Mouse (Mus musculus) testis, postnatal 14 days (tissue): ENCODE data around the gene Mid1.
"Not testable (repeated sequence)": the region's sequence is repeated elsewhere in the genome, so short reads cannot be mapped to it uniquely, and the experiment has no call there.

Experiments
- DNase-seq: peaks from one replicate; pipeline ENCODE4 v3.0.0; 2021; ENCODE audit warnings: low spot score

Mid1 gene

DNA sequence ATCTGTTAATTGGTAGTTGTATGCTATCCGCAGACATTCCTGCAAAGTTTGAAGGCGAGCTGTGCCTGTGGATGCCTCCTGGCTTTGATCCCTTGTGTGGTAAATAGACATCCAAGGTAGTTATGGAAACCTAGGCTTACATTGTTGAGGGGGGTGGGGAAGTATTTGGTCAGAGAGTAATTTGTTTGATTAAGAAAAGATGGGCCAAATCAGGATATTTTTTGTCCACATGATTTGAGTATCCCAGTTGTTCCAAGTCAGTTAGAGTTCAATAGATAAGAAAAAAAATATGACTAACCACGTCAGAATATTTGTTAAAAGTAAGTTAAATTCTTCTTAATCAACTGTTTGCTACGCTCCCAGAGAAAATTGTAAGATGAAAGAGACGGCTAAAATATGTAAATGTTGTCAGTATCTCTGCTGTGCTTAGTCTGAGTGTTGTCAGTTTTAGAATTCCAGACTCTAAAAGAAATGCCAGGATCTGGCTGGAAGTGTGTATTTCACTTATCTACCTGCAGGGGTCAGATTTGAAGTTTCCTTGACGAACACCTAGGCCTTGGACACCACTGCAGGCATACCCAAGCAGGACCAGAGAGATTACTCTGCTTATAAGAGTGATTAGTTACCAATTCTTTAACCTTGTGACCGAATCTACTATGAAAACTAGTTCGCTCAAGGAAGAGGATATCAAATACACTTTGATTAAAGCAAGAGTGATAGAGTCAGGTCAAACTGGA lies 198.7 kb downstream of the Mid1 start:
- no peak for DNase-seq

DNA sequence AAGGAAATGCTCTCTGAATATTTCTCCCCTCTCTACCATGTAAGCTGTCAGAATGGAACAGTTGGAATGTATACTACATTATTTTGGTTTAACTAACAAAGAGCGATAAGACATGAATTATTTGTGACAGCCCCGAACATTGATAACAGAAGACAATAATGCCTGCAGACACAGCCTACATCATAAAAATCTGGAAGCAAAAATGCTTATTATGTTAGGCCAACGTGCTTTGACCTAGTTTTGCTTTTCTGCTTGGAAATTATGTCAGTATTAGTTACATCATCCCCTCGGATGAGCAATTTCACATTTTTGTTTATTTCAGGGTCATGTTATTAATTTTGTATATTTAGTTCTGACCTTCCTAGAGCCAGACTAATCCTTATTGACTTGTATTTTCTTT lies 205.5 kb downstream of the Mid1 start:
- no peak for DNase-seq

DNA sequence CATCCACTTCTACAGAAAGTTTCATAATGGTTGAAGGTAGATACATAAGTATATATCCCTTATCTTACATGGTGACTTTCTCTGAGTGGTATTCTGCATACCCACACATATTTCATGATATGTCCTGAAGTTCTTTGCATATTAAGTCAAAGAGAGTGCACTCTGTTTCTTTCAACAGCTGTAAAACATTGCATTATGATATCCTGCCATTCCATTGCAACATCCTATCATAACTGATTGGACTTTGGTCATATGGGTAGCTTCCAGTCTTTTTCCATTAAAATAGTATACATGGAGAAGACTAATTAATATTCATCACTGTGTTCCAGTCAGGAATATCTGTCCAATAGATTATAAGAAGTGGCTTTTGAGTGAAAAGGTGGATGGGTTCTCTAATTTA lies 207.1 kb downstream of the Mid1 start:
- DNase-seq: no peak

DNA sequence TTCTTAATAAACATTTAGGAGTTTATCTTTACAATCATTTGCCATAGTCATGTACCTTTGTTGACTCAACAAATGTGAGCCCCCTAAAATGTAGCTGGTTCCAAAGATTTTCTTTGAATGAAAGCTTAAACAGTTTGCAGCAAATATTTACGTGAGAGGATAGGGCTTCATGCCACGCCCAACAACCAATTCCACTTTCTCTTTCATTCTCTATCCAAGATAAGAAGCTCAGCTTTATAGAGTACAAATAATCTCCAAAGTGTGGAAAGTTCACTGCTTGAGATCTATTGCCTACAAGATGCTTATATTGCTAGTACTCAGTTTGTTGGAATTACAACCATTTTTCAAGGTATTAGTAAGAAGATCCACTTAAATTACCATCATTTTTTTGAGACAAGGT lies 207.6 kb downstream of the Mid1 start:
- no peak for DNase-seq

DNA sequence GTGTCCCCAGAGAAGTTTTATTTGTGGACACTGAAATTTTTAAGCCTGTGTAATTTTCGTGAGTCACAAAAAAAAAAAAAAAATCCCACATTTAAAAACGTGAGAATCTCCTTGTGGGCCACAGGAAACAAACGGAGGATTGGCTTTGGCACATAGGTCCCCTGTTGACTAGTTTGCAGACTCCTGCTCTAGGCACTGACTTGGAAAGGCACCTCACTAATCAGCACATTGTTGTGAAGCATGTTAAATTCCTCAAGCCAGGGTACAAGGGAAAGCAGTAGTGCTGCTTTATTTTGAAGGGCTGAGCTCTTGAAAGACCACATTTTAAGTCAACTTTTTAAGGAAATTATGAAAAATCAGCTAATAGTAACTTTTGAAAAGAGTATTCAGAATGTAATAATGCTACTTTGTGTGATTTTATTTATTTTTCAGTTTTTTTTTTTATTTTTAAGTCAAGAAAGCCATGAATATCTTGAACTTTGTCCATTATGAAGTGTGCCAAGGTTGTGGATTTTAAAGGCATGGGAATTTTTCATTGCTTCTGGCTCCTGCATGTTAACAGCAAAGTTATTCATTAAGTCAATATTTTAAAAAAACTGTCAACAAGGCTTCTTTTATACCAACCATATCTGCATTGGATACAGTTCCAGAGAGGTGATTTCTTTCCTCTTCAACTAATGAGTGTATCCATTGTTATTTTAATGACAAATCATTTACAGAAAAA lies 214.4 kb downstream of the Mid1 start:
- DNase-seq: no peak

DNA sequence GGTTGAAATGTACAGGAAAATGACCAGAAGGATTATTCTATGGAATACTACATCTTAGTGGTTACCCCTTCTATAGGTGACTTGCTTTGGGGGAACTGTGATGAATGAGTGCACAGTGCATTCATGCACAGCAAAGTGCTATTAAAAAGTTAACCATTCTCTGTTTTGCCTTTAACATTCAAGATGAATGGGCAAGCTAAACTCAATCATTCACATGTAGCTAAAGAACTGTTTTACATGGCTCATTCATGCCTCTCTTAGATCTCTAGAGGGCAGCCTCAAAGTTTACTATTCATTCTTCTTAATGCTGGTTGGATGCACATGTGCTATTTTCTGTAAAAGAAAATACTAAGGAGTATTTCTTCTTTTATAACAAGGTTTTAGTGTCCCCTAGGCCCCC lies 217.9 kb downstream of the Mid1 start:
- no peak for DNase-seq

DNA sequence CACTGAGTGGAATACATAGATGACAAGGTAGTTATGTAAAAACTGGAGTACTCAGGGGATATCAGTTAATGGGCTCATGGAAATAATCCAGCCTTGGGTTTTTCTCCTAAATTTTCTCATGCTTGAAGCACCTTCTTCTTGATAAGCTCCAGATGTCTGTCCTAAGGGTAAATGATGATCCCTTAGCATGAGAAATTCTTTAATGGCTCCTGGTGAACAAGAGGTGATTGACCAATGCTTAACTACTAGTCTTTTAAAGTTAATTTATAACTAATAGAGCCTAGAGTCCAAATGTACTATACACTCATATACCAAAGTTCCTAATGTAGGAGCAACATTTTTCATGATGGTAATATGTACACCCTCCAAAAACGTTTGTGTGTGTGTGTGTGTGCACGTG lies 218.7 kb downstream of the Mid1 start:
- DNase-seq: no peak

DNA sequence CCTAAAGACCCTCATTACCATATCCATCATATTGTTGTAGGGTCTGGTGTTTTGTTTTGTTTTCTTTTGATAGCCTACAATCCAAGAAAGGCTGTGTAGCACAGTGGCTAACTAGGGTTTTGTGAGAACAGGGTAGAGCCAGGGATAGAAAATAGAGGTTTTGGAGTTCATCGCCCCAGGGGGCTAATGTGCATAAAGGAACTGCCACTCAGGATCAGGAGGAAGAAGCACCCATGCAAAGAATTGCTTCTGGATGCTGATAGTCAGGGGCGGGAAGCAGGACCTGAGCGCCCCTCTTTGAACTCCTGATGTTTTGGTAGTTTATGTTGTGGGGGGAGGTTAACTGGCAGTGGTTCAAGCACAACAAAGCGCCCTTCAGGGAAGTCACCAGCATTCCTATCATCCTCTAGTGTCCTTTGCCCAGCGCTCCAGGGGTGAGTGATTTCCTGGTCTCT lies 221.1 kb downstream of the Mid1 start:
- no peak for DNase-seq

DNA sequence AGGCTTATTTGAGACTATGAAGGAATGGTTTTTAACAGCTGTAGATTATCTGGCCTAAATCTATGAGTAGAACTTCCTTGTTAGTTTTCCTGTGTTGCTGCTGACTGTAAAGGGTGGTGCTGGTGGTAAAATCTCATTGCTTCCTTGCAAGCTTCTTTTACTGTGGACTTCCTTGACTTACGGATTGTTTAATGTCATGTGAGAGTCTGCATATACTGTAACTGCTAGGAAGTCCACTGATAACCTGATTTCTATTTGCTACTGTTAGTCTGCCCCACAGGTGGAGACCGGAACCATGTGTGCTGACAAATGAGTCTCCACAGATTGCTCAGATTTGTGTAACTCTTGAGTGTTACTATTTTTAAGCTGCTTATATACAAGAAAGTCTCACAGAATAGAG lies 224.9 kb downstream of the Mid1 start:
- DNase-seq: no peak

DNA sequence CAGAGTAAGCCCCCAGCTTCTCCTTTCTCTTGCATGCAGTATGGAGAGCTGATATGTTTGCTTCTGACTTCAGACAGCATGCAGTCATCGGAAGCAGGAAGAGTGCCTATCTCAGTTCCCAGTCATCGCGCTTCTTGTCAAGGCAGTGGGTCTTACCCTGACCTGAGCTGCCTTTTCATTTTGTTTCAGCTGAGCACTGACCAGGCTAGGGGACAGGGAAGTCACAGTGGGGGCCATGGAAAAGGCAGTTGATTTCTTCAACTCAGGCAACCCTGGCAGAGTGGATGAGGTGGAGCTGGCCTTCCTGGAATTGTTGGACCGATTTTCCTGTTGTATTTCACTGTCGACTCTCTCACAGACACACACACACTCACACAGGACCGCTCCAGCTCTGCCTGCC lies 230.7 kb downstream of the Mid1 start:
- no peak for DNase-seq

DNA sequence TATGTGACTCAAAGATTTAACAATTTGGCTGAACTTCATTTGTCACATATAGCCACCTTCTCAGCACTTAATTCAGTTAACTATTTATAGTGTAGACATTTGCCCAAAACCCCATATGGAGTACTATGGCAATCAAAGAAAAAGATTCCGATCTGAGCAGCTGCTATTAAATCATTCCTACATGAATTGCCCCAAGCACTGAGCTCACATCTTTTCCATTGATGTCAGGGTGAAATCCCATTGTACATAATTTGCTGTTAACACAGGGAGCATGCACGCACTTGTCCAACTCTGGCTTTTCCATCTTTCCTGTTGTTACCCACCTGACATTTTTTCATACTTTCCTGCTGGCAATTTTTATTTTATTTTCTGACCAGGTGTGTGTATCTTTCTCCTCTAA lies 237.5 kb downstream of the Mid1 start:
- DNase-seq: no peak

DNA sequence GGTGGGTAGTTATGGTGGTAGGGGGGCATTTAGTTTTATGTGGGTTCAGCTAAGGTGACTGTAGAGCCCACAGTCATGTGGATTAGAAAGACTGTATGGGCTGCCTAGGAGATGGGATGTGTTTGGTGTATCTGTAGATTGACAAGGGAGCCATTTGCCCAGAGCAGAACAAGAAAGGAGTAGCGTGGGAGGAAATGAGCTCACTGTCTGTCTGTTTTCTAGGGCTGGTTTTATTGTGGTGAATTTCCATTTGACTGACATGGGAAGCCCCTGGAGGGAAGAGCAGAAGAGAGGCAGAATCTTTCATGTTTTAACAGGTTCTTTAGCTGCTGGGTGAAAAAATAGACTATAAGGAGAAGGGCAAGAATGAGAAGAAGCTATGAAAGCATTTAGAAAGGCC lies 238.4 kb downstream of the Mid1 start:
- no peak for DNase-seq

DNA sequence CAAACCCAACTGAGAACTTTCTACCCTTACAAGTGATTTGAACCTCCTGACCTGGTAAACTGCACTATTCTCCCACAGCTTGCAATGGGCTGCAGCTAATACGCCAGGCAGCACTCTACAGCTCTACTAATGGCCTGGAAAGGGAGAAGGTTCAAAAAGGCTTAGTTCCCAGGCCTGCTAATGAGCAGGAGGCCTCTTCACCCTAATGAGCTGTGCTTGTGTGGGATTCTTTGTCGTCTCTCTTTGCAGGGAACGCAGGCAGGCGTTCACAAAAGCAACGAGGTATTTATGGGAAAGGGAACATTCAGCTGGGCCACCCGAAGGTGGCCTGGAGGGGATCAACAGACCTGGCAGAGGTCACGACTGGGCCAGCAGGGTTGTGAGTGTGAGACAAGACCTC lies 240.6 kb downstream of the Mid1 start:
- no peak for DNase-seq

DNA sequence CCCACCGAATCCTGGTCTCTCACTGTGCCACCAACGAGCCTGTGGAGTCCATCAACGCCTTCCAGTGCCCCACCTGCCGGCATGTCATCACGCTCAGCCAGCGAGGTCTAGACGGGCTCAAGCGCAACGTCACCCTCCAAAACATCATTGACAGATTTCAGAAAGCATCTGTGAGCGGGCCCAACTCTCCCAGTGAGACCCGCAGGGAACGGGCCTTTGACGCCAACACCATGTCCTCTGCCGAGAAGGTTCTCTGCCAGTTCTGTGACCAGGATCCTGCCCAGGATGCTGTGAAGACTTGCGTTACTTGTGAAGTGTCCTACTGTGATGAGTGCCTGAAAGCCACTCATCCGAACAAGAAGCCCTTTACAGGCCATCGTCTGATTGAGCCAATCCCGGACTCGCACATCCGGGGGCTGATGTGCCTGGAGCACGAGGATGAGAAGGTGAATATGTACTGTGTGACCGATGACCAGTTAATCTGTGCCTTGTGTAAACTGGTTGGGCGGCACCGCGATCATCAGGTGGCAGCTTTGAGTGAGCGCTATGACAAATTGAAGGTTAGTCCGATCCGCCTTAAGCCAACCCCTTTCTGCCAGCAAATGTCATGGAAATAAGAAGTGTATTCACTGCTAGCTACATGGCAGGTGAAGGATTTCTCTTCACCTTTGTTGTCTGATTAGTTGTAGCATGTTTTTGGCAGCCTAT lies 242.3 kb downstream of the Mid1 start:
- DNase-seq: no peak

DNA sequence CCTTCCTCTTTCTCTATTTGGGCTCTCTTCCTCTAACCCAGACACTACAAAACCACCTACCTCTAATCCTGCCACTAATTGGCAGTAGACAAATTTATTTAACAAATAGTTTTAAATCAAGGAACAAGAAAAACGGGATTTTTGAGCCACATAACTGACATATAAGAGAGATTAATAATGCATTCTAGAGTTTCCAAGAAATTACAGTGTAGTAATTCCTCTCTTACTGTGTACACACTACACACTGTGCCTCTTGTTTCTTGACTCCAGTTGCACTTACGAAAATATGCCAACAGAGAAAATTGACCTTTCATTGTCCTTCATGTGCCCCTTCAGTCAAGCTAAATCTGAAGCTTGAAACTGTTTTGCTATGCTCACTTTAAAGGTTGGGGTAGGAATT lies 245.9 kb downstream of the Mid1 start:
- DNase-seq: no peak

DNA sequence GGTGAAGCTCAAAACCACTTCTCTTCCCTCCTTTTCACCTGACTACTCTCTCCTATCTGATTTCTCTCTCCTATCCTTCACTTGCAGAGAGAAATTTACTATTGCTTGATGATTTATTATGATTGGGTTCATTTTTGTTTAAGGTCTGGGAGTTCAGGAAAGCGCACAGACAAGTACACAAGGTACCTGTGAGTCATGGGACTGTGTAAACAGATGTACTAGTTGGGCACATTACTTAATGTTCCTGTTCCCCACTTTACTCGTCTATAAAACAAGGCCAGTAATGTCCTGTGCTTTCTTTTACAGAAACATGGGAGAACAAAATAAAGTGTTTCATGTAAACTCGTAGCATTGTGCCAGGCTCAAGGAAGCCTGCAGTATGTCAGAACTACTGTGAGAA lies 248.2 kb downstream of the Mid1 start:
- DNase-seq: no peak

DNA sequence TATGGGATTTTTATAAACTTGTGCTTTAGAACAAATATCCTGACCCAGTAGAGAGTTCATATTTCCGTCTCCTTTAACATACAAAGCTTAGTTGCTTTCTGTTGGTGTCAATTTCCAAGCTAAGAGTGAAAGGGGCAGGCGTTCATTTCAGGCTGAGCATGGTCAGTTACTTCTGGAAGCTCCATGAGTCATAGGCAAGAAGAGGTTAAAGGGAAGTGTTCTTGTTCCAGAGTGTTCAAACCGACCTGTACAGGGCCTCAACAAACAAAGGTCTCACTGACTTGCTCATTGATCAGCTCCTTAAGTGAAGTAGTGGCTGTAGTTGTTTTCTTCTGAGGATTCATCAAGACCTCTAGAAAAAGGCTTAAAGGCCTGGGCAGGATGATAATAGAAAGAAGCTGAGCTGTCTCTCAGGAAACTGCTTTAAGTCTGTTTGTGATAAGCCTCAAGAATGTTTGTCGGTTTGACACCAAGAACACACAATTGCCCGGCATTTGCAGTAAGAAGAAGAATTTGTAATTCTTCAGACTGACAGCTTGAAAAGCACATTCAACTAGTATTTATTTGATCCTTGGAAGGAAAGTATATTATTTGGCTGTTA lies 252.2 kb downstream of the Mid1 start:
- DNase-seq: no peak

DNA sequence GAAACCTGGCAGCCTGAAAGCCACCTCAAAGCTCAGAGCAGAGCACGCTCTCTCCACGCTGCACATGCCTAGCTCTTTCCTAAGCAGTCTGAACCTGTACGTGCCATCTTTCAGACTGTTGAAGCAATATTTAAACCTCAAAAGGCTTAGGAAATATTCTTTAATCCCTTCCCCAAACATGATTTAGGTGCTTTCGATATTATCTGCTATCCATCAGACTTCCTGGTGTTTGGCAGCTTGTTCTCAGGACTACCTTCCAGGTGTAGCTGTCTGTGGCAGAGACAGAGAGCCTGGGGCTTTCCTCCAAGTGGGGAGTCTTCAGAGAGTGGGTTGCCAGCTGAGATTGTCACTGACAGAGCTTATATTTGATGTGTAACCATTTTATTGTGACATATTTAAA lies 255.5 kb downstream of the Mid1 start:
- no peak for DNase-seq

DNA sequence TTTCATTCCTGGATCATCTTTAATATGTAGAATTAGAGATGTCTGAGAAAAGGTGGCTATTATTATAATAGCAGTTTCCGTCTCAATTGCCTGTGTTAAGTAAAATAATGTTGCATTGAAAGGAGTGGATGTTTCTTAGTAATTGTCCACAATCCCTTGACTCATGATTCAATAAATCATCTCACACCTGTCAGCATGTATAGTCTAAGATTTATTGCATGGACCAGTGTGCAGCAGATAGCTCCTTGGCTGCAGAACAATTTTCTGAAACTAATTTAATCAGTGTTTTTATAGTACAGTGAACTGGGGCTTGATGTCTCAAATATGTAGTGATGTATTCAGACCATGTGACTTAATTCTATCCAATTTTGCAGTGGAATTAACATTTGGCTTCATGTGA lies 265.6 kb downstream of the Mid1 start:
- DNase-seq: no peak

DNA sequence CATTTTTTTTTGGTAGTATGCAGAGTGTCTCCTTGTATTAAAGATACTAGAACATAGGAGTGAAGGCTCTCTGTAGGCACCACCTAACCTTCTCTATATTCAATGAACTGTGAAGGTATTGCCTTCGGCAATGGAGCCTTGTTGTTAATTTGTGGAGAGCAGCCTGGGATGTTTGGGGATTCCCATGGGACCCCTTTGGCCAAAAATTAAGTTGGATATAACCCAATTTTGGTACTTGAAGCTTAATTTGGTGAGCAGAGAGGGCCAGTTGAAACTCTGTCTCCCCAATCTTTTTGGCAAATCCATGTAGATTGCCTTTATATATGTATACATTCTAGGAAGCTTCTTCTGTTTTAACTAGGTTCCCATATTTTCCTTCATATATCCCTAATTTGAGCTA lies 284.3 kb downstream of the Mid1 start:
- DNase-seq: no peak

DNA sequence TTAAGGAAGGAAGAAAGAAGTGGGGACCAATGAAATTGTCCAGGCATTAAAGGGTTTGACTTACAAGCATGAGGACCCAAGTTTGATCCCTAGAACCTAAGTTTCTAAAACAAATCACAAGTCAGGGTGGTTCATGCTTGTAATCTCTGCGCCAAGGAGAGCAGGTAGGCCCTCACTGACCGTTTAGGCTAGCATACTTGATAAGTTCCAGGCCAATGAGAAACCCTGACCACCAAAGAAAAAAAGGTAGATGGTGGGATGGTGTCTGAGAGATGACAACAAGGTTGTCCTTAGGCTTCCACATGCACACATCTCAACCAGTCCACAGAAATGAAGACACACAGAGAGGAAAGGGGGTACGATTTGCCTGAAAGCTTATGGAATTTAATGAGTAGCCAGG lies 284.8 kb downstream of the Mid1 start:
- DNase-seq: peak; percentile 9

DNA sequence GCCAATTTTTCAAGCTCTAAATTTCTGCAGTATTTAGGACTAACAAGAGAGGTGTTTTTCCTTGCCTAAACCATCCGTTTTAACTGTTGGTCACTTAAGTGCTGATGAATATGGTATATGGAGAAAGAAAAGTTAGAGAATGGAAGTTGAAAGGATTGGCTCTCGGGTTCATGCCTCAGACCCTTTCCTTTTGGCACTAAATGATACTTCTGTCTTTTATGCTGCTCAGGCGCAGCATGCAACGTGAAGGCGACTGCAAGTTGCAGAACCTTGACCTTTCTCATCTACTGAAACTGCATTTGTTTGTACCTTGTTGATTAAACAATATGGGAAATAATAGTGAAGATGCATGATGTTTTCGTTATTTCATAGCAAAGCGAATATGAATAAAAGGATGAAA lies 285.5 kb downstream of the Mid1 start:
- not testable (repeated sequence) for DNase-seq

DNA sequence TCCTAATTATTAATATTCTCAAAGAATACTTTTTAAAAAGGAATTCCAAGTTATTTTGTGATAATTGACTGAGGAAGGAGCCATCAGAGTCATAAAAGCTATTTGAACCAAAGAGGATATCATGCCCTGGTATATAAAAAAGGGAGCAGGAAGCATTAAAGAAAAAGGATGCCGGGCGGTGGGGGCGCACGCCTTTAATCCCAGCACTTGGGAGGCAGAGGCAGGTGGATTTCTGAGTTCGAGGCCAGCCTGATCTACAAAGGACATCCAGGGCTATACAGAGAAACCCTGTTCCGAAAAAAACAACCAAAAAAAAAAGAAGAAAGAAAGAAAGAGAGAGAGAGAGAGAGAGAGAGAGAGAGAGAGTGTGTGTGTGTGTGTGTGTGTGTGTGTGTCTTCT lies 286.6 kb downstream of the Mid1 start:
- DNase-seq: peak; percentile 7
